In genomic region chr7:122376845-122377244, GRCm38 (mm10) we compare ENCODE assay signal across 17 mouse cellular contexts.
"Had no signal": no experiment of that assay in that cellular context is flagged by ENCODE, and none has a peak within 500 bp of the region (broad histone marks: within the 10 kb centered on the region; RNA-seq: fewer than 3 reads in every experiment).

No protein-coding gene starts in this region.

- H3K36me3 ChIP-seq: liver, embryonic 15.5 days; lung, embryonic 15.5 days; midbrain, embryonic 10.5 days; neural tube, embryonic 12.5 days had no signal

- H3K4me2 ChIP-seq: liver, embryonic 15.5 days; lung, embryonic 15.5 days; neural tube, embryonic 12.5 days had no signal

- H3K4me1 ChIP-seq: liver, embryonic 15.5 days; neural tube, embryonic 12.5 days had no signal

- H3K9ac ChIP-seq: liver, embryonic 15.5 days; liver, postnatal 0 days; lung, embryonic 15.5 days; neural tube, embryonic 12.5 days had no signal

- H3K27ac ChIP-seq: liver, embryonic 15.5 days; lung, embryonic 15.5 days; macrophage; midbrain, embryonic 10.5 days; neural tube, embryonic 12.5 days had no signal

- DNase-seq: liver, postnatal 0 days; lung, adult 2 months; lung, postnatal 14 days; lung, postnatal 36 days; midbrain, embryonic 14.5 days; right cerebral cortex, postnatal 14 days; thymus, adult 18-20 months; thymus, postnatal 14 days; thymus, postnatal 36 days had no signal

- H3K4me3 ChIP-seq: liver, embryonic 15.5 days; lung, embryonic 15.5 days; midbrain, embryonic 10.5 days; myocyte; neural tube, embryonic 12.5 days had no signal

- ATAC-seq: liver, postnatal 0 days; lung, postnatal 0 days; midbrain, embryonic 16.5 days had no signal

- H3K27me3 ChIP-seq: liver, embryonic 15.5 days; neural tube, embryonic 12.5 days had no signal

- H3K9me3 ChIP-seq: liver, embryonic 15.5 days; lung, embryonic 15.5 days; midbrain, embryonic 10.5 days; neural tube, embryonic 12.5 days had no signal
